Mouse (Mus musculus) CH12.LX (cell line): ENCODE data around the gene Il6st. TPM values are rescaled to one million over a fixed set of nuclear protein-coding genes. Genes with fewer than 3 reads are reported as not detected.

Experiments
- DNase-seq: peaks from one replicate; pipeline ENCODE4 v3.0.0-alpha.2; 2013; ENCODE audit errors: extremely low read depth
- H3K27ac ChIP-seq: 2 replicates; pipeline ENCODE4 v1.5.1; 2012; ENCODE audit warnings: low read depth, mild to moderate bottlenecking, control low read depth, moderate library complexity; ENCODE audit not compliant: insufficient read depth
- H3K27me3 ChIP-seq: replicated peaks from 2 replicates; pipeline ENCODE3; 2012; ENCODE audit warnings: inconsistent platforms
- H3K36me3 ChIP-seq, 2 experiments: replicated peaks in 1 of 2; 2 replicates each; pipeline versions ENCODE3 to v1.6.1; 2012; ENCODE audit warnings: inconsistent platforms in 1 of 2, low read length in 1 of 2, mild to moderate bottlenecking in 1 of 2, mixed read lengths in 1 of 2, moderate library complexity in 1 of 2; ENCODE audit not compliant: control insufficient read depth in 1 of 2, insufficient read depth in 1 of 2
- H3K4me1 ChIP-seq, 2 experiments: 2 replicates each; pipeline ENCODE4 v1.6.1; 2012; ENCODE audit warnings: inconsistent platforms in 1 of 2, moderate library complexity in 1 of 2; ENCODE audit not compliant: insufficient read depth in 2 of 2, control insufficient read depth in 1 of 2
- H3K4me2 ChIP-seq: 2 replicates; pipeline ENCODE4 v1.6.1; 2012; ENCODE audit warnings: low read depth, mild to moderate bottlenecking, control low read depth; ENCODE audit not compliant: poor library complexity, insufficient read depth, severe bottlenecking
- H3K4me3 ChIP-seq, 3 experiments: fragments of 150-350 bp in 1 of 3; sonication (generic) in 1 of 3; replicated peaks in 1 of 3; 2 replicates each; pipeline versions ENCODE3 to v1.5.1; 2011 to 2012; ENCODE audit warnings: low read depth in 2 of 3, low read length in 2 of 3, mild to moderate bottlenecking in 2 of 3, moderate library complexity in 2 of 3, control low read depth in 1 of 3, improper control_type of control experiment in 1 of 3, inconsistent platforms in 1 of 3, mixed read lengths in 1 of 3; ENCODE audit not compliant: poor library complexity in 1 of 3
- H3K79me2 ChIP-seq: replicated peaks from 2 replicates; pipeline ENCODE4 v1.6.1; 2012; ENCODE audit warnings: mild to moderate bottlenecking, moderate library complexity; ENCODE audit not compliant: control insufficient read depth, poor library complexity, insufficient read depth, severe bottlenecking; ENCODE audit errors: extremely low read depth
- H3K9ac ChIP-seq: 2 replicates; pipeline ENCODE4 v1.6.1; 2012; ENCODE audit warnings: low read depth, mild to moderate bottlenecking, control low read depth, moderate library complexity; ENCODE audit not compliant: insufficient read depth
- H3K9me3 ChIP-seq: replicated peaks from 2 replicates; pipeline ENCODE3; 2012; ENCODE audit warnings: low read length, inconsistent platforms, mixed read lengths
- BHLHE40 ChIP-seq: IDR thresholded peaks from 2 replicates; pipeline ENCODE4 v1.6.1; 2011; ENCODE audit warnings: mild to moderate bottlenecking, low read depth, low read length, improper control_type of control experiment
- CHD2 ChIP-seq: IDR thresholded peaks from 2 replicates; pipeline ENCODE4 v1.6.1; 2011; ENCODE audit warnings: low read length, improper control_type of control experiment
- E2F4 ChIP-seq: IDR thresholded peaks from 2 replicates; pipeline ENCODE4 v1.6.1; 2011; ENCODE audit warnings: low read depth, low read length, improper control_type of control experiment; ENCODE audit not compliant: insufficient replicate concordance
- ELF1 ChIP-seq: IDR thresholded peaks from 2 replicates; pipeline ENCODE4 v1.6.1; 2014; ENCODE audit warnings: low read depth, mild to moderate bottlenecking, inconsistent platforms, low read length, improper control_type of control experiment
- JUND ChIP-seq: conservative IDR thresholded peaks from 2 replicates; pipeline ENCODE4 v1.6.1; 2011; ENCODE audit warnings: low read depth, low read length, improper control_type of control experiment
- KAT2A ChIP-seq: IDR thresholded peaks from 2 replicates; pipeline ENCODE4 v1.6.1; 2012; ENCODE audit warnings: low read length, improper control_type of control experiment, inconsistent platforms; ENCODE audit not compliant: insufficient replicate concordance
- MAX ChIP-seq: IDR thresholded peaks from 2 replicates; pipeline ENCODE4 v1.6.1; 2011; ENCODE audit warnings: low read length, improper control_type of control experiment
- NELFE ChIP-seq: IDR thresholded peaks from 2 replicates; pipeline ENCODE4 v1.6.1; 2011; ENCODE audit warnings: low read depth, low read length, improper control_type of control experiment
- PAX5 ChIP-seq: IDR thresholded peaks from 2 replicates; pipeline ENCODE4 v1.6.1; 2012; ENCODE audit warnings: low read length, inconsistent platforms, mixed read lengths
- POLR2A ChIP-seq: IDR thresholded peaks from 2 replicates; pipeline ENCODE4 v1.6.1; 2011; ENCODE audit warnings: low read depth, mild to moderate bottlenecking, improper control_type of control experiment, low read length
- RAD21 ChIP-seq: IDR thresholded peaks from 2 replicates; pipeline ENCODE4 v1.6.1; 2011; ENCODE audit warnings: low read depth, mild to moderate bottlenecking, low read length, improper control_type of control experiment, moderate library complexity
- SMC3 ChIP-seq: IDR thresholded peaks from 2 replicates; pipeline ENCODE4 v1.6.1; 2011; ENCODE audit warnings: low read depth, low read length, improper control_type of control experiment
- TBP ChIP-seq: conservative IDR thresholded peaks from 2 replicates; pipeline ENCODE4 v1.6.1; 2011; ENCODE audit warnings: low read depth, low read length, improper control_type of control experiment
- UBTF ChIP-seq: IDR thresholded peaks from 2 replicates; pipeline ENCODE4 v1.6.1; 2012; ENCODE audit warnings: low read depth, mild to moderate bottlenecking, inconsistent platforms, low read length, improper control_type of control experiment, moderate library complexity
- USF2 ChIP-seq: conservative IDR thresholded peaks from 2 replicates; pipeline ENCODE4 v1.6.1; 2011; ENCODE audit warnings: low read depth, low read length, improper control_type of control experiment
- ZKSCAN1 ChIP-seq: IDR thresholded peaks from 2 replicates; pipeline ENCODE4 v1.6.1; 2012; ENCODE audit warnings: low read depth, inconsistent platforms, low read length, improper control_type of control experiment, borderline replicate concordance
- dilution Hi-C: fragments of 300-500 bp; cut with MboI; formaldehyde crosslinking; loops from 2 replicates; pipeline ENCODE4 v1.14.3; 2020; ENCODE audit warnings: low sequenced_read_pairs; ENCODE audit not compliant: extremely low pct_unique_long_range_greater_than_20kb, extremely low pct_ligation_motif_present
- in situ Hi-C: fragments of 300-500 bp; cut with MboI; formaldehyde crosslinking; loops from 3 replicates; pipeline ENCODE4 v1.14.3; 2019; ENCODE audit warnings: low sequenced_read_pairs, low pct_ligation_motif_present, low pct_unique_long_range_greater_than_20kb, mixed read lengths
- polyA plus RNA-seq: library from polyadenylated mRNA; unstranded; fragments of >175 nt; gene quantifications from 2 replicates; pipeline ENCODE4 v1.2.1, GENCODE M21; 2012; ENCODE audit warnings: low read depth; ENCODE audit not compliant: insufficient read length
- total RNA-seq, 2 experiments: library from RNA; depleted of rRNA; stranded (reverse); fragments of 300-350 nt in 1 of 2; fragments of >200 nt in 1 of 2; gene quantifications; 2 replicates each; pipeline ENCODE4 v1.2.3; 2012 to 2014

The Il6st gene
- total and polyA plus RNA-seq, 3 experiments = 3.5 to 7.6 (median 5.7) TPM

DNA sequence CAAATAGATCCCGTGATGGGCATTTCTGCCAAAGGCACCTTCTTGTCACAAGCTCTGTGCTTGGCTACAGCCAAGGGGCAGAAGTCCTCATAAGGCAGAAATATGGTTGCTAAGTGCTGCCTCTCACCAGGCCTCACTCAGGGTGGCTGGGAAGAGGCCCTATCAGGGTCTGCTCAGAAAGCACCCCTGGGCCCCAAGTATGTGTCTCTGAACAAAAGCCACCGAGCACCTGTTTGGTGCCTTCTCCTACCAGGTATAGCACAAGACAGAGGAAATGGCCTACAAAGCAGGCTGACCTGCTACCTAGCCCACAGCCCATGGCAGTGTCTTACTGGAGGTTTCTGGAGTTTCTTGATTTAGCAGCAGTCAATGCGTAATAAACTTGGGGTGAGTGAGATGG, 59.0 kb downstream of the Il6st start:
- H3K4me3 ChIP-seq = no peak overlapping the region
- no peaks in the 10 kb centered on the region for H3K36me3 ChIP-seq
- in situ Hi-C loops = loop anchor here (5.0 kb wide), 1 partner anchor 231 kb away; no protein-coding TSS in a partner anchor
- peaks cover 3 to 10% of the 10 kb centered on the region in 2 experiments; a peak in 3 of 4 replicates for H3K4me1 ChIP-seq
- dilution Hi-C loops = no loop called here
- H3K27me3 ChIP-seq = no peaks in the 10 kb centered on the region
- H3K9ac ChIP-seq = no peak overlapping the region
- TF ChIP-seq POLR2A (no peak), TBP (no peak)
- H3K4me2 ChIP-seq = no peak overlapping the region
- no peaks in the 10 kb centered on the region for H3K79me2 ChIP-seq
- H3K27ac ChIP-seq = no peak overlapping the region
- peaks cover 6% of the 10 kb centered on the region for H3K9me3 ChIP-seq
- no peak for DNase-seq

DNA sequence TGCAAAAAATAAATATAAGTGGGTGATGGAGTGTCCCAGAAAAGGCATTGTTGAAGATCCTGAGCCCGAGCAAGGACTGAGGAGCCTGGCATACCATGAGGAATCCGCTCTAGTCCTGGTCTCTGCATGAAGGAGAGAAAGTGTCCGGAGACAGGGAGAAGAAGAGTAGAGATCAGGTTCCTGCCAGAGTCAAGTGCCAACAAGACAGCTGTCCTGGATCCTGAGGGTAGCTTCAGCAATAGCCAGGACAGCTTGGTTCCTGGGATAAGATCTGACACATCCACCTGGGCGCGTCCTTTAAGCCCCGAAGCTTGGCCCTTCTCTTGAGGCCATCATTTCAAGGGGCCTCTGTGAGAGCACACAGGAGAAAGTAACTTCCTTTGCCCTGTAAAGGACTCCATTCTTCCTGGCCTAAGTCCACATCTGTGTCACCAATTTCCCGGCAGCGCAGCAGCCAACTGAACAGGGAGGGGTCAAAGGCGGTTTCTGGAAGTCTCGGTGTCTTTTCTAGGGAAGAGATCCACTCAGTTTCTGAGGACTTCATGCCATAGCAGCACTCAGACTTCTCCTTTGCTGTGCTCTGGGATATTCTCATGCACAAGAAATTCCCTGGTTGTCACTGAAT, 59.6 kb downstream of the Il6st start:
- H3K27ac ChIP-seq = no peak overlapping the region
- no peak overlapping the region for H3K4me3 ChIP-seq
- no peak for DNase-seq
- no peaks in the 10 kb centered on the region for H3K36me3 ChIP-seq
- H3K79me2 ChIP-seq = no peaks in the 10 kb centered on the region
- TF ChIP-seq ELF1 (no peak), BHLHE40 (no peak), ZKSCAN1 (no peak), SMC3 (no peak), UBTF (no peak), MAX (no peak), PAX5 (no peak), KAT2A (no peak), JUND (no peak), NELFE (no peak), USF2 (no peak)
- H3K4me2 ChIP-seq = no peak overlapping the region
- in situ Hi-C loops = loop anchor here (5.0 kb wide), 1 partner anchor 231 kb away; no protein-coding TSS in a partner anchor
- dilution Hi-C loops = no loop called here
- peaks cover 6% of the 10 kb centered on the region for H3K9me3 ChIP-seq
- peaks cover 3 to 10% of the 10 kb centered on the region in 2 experiments; a peak in 2 of 4 replicates for H3K4me1 ChIP-seq
- no peaks in the 10 kb centered on the region for H3K27me3 ChIP-seq
- no peak overlapping the region for H3K9ac ChIP-seq

DNA sequence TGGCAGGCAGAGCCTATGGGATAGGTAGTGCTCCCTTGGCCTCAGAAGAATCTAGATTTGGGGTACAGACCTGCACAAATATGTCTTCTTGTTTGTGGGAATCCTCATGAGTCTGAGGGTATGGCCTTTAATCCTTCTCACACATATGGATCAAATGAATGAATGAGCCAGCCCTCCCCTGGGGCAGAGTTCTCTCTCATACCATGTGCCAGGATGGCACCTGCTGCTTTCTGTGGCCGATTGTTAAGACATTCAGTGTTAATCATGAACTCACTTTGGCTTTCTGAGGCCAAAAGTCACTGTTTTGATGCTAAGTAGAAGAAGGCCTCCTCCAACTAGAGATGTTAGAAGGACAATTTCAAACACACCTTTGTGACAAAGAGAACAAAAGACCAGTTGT, 63.3 kb downstream of the Il6st start:
- Histone ChIP-seq H3K4me3 (no peak overlapping the region), H3K27ac (no peak overlapping the region), H3K27me3 (no peaks in the 10 kb centered on the region), H3K9me3 (peaks cover 6% of the 10 kb centered on the region), H3K9ac (no peak overlapping the region), H3K36me3 (no peaks in the 10 kb centered on the region), H3K4me1 (peaks cover 0 to 15% of the 10 kb centered on the region in 2 experiments; a peak in 2 of 4 replicates), H3K4me2 (no peak overlapping the region), H3K79me2 (no peaks in the 10 kb centered on the region)
- dilution Hi-C loops = no loop called here
- no peak for DNase-seq
- no peak for TF ChIP-seq USF2
- no peak for TF ChIP-seq RAD21
- no peak for TF ChIP-seq CHD2
- no peak for TF ChIP-seq E2F4
- in situ Hi-C loops = loop anchor here (25.0 kb wide), 1 partner anchor 740 kb away; no protein-coding TSS in a partner anchor
